Mouse (Mus musculus): ENCODE measurements around the gene Rusc1.

DNA sequence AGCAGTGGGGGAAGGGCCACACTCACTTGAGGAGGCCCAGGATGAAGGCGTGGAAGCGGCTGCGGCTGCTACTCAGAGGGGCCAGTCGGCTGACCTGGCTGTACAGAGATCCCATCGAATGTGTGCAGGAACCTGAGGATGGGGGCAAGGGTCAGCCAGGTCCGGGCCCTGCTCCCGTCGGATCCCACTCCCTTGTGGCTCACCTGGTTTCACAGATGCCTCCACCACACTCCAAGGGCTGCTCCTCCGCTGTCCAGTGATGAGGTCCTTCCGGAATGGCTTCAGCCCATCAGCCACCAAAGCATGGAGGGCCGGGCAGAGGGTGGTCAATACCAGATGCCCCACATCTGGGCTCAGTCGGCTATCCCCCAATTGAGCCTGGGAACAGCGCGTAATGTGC lies 4.1 kb downstream of the Rusc1 start:
- TF ChIP-seq POLR2A (IDR thresholded peaks at IDR 0.05; ENCODE audit: insufficient read length, low read depth) (no peak), MAX (IDR thresholded peaks at IDR 0.05; ENCODE audit: low read depth) (no peak), MYOD1 (IDR thresholded peaks at IDR 0.05; ENCODE audit: control insufficient read depth in 1 of 3, insufficient read length in 2 of 3, low read depth in 2 of 3) (no peak), E2F4 (IDR thresholded peaks at IDR 0.05; ENCODE audit: insufficient read depth) (no peak), REST (IDR thresholded peaks at IDR 0.05; ENCODE audit: insufficient read depth, insufficient read length) (no peak), USF1 (IDR thresholded peaks at IDR 0.05; ENCODE audit: low read depth) (no peak), TCF12 (IDR thresholded peaks at IDR 0.05; ENCODE audit: insufficient read depth, poor library complexity, severe bottlenecking) (no peak), TCF3 (IDR thresholded peaks at IDR 0.05; ENCODE audit: insufficient read length, low read depth) (no peak), MYOG (IDR thresholded peaks at IDR 0.05; ENCODE audit: control insufficient read depth in 1 of 3, insufficient read depth in 1 of 3, insufficient read length in 2 of 3, low read depth in 2 of 3) (no peak), POLR2AphosphoS2 (IDR thresholded peaks at IDR 0.05; ENCODE audit: insufficient read length, low read depth) (no peak), CEBPB (IDR thresholded peaks at IDR 0.05; ENCODE audit: insufficient read depth, poor library complexity, severe bottlenecking) (no peak), SRF (IDR thresholded peaks at IDR 0.05; ENCODE audit: control insufficient read depth, insufficient read length, low read depth) (no peak)
